Mouse (Mus musculus) thymus, adult 2 months (tissue): Measurements from ENCODE around the gene Gpr37l1.

Experiments
- CTCF ChIP-seq: fragments of 200-500 bp; IDR thresholded peaks from 2 replicates; pipeline ENCODE4 v1.5.1; 2012; ENCODE audit warnings: mild to moderate bottlenecking, control low read depth, low read length, moderate library complexity, borderline replicate concordance; ENCODE audit not compliant: control insufficient read depth, poor library complexity, insufficient read depth; ENCODE audit errors: extremely low read depth
- POLR2A ChIP-seq: fragments of 200-500 bp; IDR thresholded peaks from 2 replicates; pipeline ENCODE4 v1.6.1; 2012; ENCODE audit warnings: mild to moderate bottlenecking, low read length, control low read depth, moderate library complexity; ENCODE audit not compliant: control insufficient read depth, poor library complexity, insufficient read depth; ENCODE audit errors: extremely low read depth

GRCm38 (mm10) chr1:135148476-135148875, 19.0 kb downstream of the Gpr37l1 start:
- TF ChIP-seq POLR2A (no peak), CTCF (no peak)
